Mouse (Mus musculus) spleen, adult 2 months (tissue): ENCODE data around the gene Ifnl3.

Experiments used
- CTCF ChIP-seq: fragments of 200-500 bp; IDR thresholded peaks from 2 replicates; pipeline ENCODE4 v1.5.1; 2011; ENCODE audit warnings: mild to moderate bottlenecking, inconsistent platforms; ENCODE audit not compliant: insufficient read depth, insufficient read length, insufficient replicate concordance; ENCODE audit errors: extremely low read depth
- POLR2A ChIP-seq: fragments of 200-500 bp; IDR thresholded peaks from 2 replicates; pipeline ENCODE4 v1.6.1; 2011; ENCODE audit warnings: low read depth, low read length, inconsistent platforms

GRCm38 (mm10) chr7:28570982-28571682 is 48.5 kb downstream of the Ifnl3 start:
- TF ChIP-seq CTCF: no peak
- TF ChIP-seq POLR2A: no peak
